Mouse (Mus musculus) kidney, adult 2 months (tissue): ENCODE measurements around the gene Stat2.

Experiments used
- CTCF ChIP-seq: fragments of 200-500 bp; conservative IDR thresholded peaks from 2 replicates; pipeline ENCODE4 v1.5.1; 2011; ENCODE audit warnings: low read depth, mild to moderate bottlenecking, control low read depth, low read length, moderate library complexity, mixed read lengths; ENCODE audit not compliant: insufficient read depth, insufficient read length
- POLR2A ChIP-seq: fragments of 200-500 bp; IDR thresholded peaks from one replicate; pipeline ENCODE4 v1.6.1; 2011; ENCODE audit warnings: low read depth, low read length, control low read depth

- TF ChIP-seq POLR2A (no peak), CTCF (no peak)
Observed at GRCm38 (mm10) chr10:128256328-128256727, 14.0 kb upstream of the Stat2 start.
